Mouse (Mus musculus) myocyte (in vitro differentiated cells): Measurements from ENCODE around the gene Tssk1. TPM values are rescaled to one million over a fixed set of nuclear protein-coding genes. Genes with fewer than 3 reads are reported as not detected.

Experiments
- H3K27me3 ChIP-seq: one replicate; pipeline ENCODE4 v1.6.1; 2011; ENCODE audit not compliant: control insufficient read depth, insufficient read depth, insufficient read length
- H3K36me3 ChIP-seq: one replicate; pipeline ENCODE4 v1.6.1; 2011; ENCODE audit not compliant: control insufficient read depth, insufficient read depth
- H3K4me2 ChIP-seq: one replicate; pipeline ENCODE4 v1.6.1; 2011; ENCODE audit warnings: low read depth, control low read depth
- H3K4me3 ChIP-seq: one replicate; pipeline ENCODE4 v1.5.1; 2011; ENCODE audit warnings: mild to moderate bottlenecking, control low read depth, moderate library complexity
- H3K79me2 ChIP-seq: one replicate; pipeline ENCODE4 v1.6.1; 2011; ENCODE audit not compliant: control insufficient read depth, insufficient read depth
- H3ac ChIP-seq: one replicate; pipeline ENCODE4 v1.6.1; 2011; ENCODE audit not compliant: control insufficient read depth, insufficient read length
- CEBPB ChIP-seq: IDR thresholded peaks from 2 replicates; pipeline ENCODE4 v1.6.1; 2011; ENCODE audit warnings: mild to moderate bottlenecking, moderate library complexity; ENCODE audit not compliant: poor library complexity, insufficient read depth, severe bottlenecking
- E2F4 ChIP-seq: IDR thresholded peaks from one replicate; pipeline ENCODE4 v1.6.1; 2011; ENCODE audit warnings: mild to moderate bottlenecking, control low read depth, moderate library complexity; ENCODE audit not compliant: insufficient read depth
- MAX ChIP-seq: IDR thresholded peaks from one replicate; pipeline ENCODE4 v1.6.1; 2011; ENCODE audit warnings: low read depth, mild to moderate bottlenecking, control low read depth
- MYOD1 ChIP-seq, 3 experiments: IDR thresholded peaks; one replicate each; pipeline ENCODE4 v1.6.1; 2011; ENCODE audit warnings: control low read depth in 2 of 3, low read depth in 2 of 3, mild to moderate bottlenecking in 2 of 3, moderate library complexity in 1 of 3; ENCODE audit not compliant: insufficient read length in 2 of 3, control insufficient read depth in 1 of 3
- MYOG ChIP-seq, 3 experiments: IDR thresholded peaks; one replicate each; pipeline ENCODE4 v1.6.1; 2011; ENCODE audit warnings: control low read depth in 2 of 3, low read depth in 2 of 3, mild to moderate bottlenecking in 2 of 3; ENCODE audit not compliant: insufficient read length in 2 of 3, control insufficient read depth in 1 of 3, insufficient read depth in 1 of 3
- POLR2A ChIP-seq: IDR thresholded peaks from one replicate; pipeline ENCODE4 v1.6.1; 2011; ENCODE audit warnings: low read depth, mild to moderate bottlenecking, control low read depth, moderate library complexity; ENCODE audit not compliant: insufficient read length
- POLR2AphosphoS2 ChIP-seq: IDR thresholded peaks from one replicate; pipeline ENCODE4 v1.6.1; 2011; ENCODE audit warnings: low read depth, control low read depth; ENCODE audit not compliant: insufficient read length
- REST ChIP-seq: IDR thresholded peaks from one replicate; pipeline ENCODE4 v1.6.1; 2011; ENCODE audit warnings: mild to moderate bottlenecking, control low read depth, moderate library complexity; ENCODE audit not compliant: insufficient read depth, insufficient read length
- SRF ChIP-seq: IDR thresholded peaks from one replicate; pipeline ENCODE4 v1.6.1; 2011; ENCODE audit warnings: low read depth; ENCODE audit not compliant: control insufficient read depth, insufficient read length
- TCF12 ChIP-seq: IDR thresholded peaks from one replicate; pipeline ENCODE4 v1.6.1; 2011; ENCODE audit warnings: mild to moderate bottlenecking, control low read depth; ENCODE audit not compliant: poor library complexity, insufficient read depth, severe bottlenecking
- TCF3 ChIP-seq: IDR thresholded peaks from one replicate; pipeline ENCODE4 v1.6.1; 2011; ENCODE audit warnings: low read depth, control low read depth; ENCODE audit not compliant: insufficient read length
- USF1 ChIP-seq: IDR thresholded peaks from one replicate; pipeline ENCODE4 v1.6.1; 2011; ENCODE audit warnings: low read depth, mild to moderate bottlenecking, control low read depth, moderate library complexity
- polyA plus RNA-seq: library from polyadenylated mRNA; unstranded; fragments of >200 nt; fragmentation: generic; extraction: Trizol; gene quantifications from one replicate; pipeline ENCODE4 v1.2.1, GENCODE M21; 2012; ENCODE audit warnings: missing spikeins

The Tssk1 gene
- polyA plus RNA-seq, 1 experiment, result 0.07 TPM

DNA sequence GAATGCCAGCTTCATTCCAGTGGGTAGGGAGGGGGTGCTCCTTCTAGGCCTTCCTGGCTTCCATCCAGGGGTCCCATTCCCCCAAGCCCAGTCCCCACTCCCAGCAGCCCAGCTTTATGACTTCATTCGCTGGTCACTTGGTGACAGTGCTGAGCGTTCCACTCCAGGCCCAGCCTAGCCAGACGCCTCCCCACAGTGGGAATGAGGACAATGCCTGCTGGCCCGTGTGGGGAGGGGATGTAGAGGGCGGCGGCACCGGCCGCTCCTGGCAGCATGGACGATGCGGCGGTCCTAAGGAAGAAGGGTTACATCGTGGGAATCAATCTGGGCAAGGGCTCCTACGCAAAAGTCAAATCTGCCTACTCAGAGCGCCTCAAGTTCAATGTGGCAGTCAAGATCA, 4.4 kb downstream of the Tssk1 start, which contains the start of the genes Dgcr2 and Tssk2:
Gene Dgcr2 (minus strand): TSS at position 101 of the 400 bp plus-strand sequence.
Gene Tssk2 (plus strand): TSS at position 176 of the 400 bp plus-strand sequence.
- peaks cover 8% of the 10 kb centered on the region for H3K36me3 ChIP-seq
- TF ChIP-seq MYOG (IDR thresholded peaks at IDR 0.05; ENCODE audit: control insufficient read depth in 1 of 3, insufficient read depth in 1 of 3, insufficient read length in 2 of 3, low read depth in 2 of 3) (no peak), TCF3 (no peak), CEBPB (no peak), SRF (no peak), TCF12 (no peak), POLR2A (no peak), MYOD1 (IDR thresholded peaks at IDR 0.05; ENCODE audit: control insufficient read depth in 1 of 3, insufficient read length in 2 of 3, low read depth in 2 of 3) (no peak), MAX (no peak), USF1 (no peak), REST (no peak), POLR2AphosphoS2 (no peak), E2F4 (no peak)
- H3K27me3 ChIP-seq, result no peaks in the 10 kb centered on the region
- H3K4me3 ChIP-seq, result no peak within 1 kb of the TSS
- H3K79me2 ChIP-seq, result no peaks in the 10 kb centered on the region
- no peak within 1 kb of the TSS for H3ac ChIP-seq
- no peak within 1 kb of the TSS for H3K4me2 ChIP-seq

DNA sequence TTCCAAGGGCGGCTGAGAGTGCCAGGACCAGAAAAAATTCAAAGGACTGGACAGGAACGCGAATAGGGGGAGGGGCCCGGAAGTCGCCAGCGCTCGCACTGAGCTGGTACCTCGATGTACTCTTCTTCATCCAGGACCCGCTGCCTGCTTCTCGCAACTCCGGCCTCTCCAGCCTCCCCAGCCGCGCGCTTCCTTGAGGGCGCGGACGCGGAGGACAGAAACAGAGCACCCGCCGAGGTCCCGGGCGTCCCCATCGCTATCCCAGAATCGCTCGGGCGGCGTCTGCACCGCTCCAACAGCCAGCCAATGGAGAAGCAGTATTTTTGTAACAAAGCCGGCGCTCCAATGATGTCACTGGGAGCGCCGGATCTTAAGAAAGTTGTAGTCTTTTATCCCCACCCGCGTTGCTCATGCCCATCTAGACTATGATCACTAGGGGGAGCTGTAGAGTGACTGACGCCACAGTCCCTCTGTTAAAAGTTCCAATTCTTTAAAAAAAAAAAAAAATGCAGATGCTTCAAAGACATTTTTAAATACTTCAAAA, 17.1 kb downstream of the Tssk1 start, which contains the start of gene Ess2:
Gene Ess2 (minus strand): TSS at position 297 of the 544 bp plus-strand sequence.
- Histone ChIP-seq H3K4me2 (peak within 1 kb of the TSS; percentile 98), H3ac (peak within 1 kb of the TSS; percentile 53), H3K27me3 (peaks cover 43% of the 10 kb centered on the region), H3K4me3 (peak within 1 kb of the TSS; percentile 65), H3K36me3 (peaks cover 15% of the 10 kb centered on the region), H3K79me2 (peaks cover 19% of the 10 kb centered on the region)
- TF ChIP-seq E2F4 (no peak), CEBPB (no peak), POLR2A (peak; percentile 55), POLR2AphosphoS2 (peak; percentile 59), SRF (peak; percentile 63)

DNA sequence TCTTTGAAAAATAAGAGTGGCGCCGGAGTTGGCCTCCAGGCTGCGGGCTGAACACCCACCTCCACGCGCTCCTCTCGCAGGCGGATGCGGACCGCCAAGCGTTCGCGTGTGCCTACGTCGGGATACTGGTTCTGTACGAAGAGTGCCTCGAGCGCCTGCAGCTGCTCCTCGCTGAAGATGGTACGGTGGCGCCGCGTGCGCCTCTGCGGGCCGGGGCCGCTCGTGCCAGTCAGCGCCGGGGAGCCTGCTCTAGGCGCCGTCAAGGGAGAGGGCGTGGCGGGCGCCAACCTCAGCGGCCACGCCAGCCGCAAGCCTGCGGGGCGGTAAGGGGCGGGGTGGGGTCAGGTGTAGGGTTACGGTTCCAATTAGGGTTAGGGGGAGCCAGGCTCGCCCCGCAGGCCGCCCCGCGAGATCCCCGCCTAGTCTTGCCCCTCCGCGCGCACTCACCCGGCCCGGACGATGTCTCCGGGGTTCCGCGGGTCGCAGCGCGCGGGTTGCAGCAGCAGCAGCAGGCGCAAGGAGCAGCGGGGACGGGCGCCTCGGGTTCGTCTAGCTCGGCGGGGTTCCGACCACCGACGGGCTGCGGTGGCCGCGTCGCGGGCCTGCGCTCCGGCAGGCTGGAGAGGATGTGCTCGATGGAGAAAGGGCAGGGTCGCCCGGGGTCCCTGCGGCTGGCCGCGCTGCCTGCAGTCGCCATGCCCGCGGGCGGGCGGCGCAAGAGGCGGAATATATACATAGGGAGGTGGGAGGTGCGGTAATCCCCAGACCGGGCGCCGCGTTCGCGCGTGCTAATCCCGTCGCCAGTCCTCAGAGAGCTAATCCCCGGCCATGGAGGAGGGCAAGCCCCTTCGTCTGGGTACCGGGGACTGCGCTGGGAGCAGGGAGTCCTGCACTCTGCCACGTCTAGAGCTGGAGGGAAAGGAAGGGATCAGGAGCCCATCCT, 20.6 kb downstream of the Tssk1 start, which contains the start of gene Gsc2:
Gene Gsc2 (minus strand): TSS at position 753 of the 943 bp plus-strand sequence.
- Histone ChIP-seq H3K79me2 (peaks cover 12% of the 10 kb centered on the region), H3K36me3 (no peaks in the 10 kb centered on the region), H3ac (no peak within 1 kb of the TSS), H3K4me3 (no peak within 1 kb of the TSS), H3K4me2 (peak within 1 kb of the TSS; percentile 24), H3K27me3 (peaks cover 53% of the 10 kb centered on the region)
- TF ChIP-seq SRF (no peak), CEBPB (no peak), POLR2AphosphoS2 (no peak), MYOD1 (IDR thresholded peaks at IDR 0.05; ENCODE audit: control insufficient read depth in 1 of 3, insufficient read length in 2 of 3, low read depth in 2 of 3) (peak in 1 of 3 experiments; percentile 21), USF1 (no peak)

DNA sequence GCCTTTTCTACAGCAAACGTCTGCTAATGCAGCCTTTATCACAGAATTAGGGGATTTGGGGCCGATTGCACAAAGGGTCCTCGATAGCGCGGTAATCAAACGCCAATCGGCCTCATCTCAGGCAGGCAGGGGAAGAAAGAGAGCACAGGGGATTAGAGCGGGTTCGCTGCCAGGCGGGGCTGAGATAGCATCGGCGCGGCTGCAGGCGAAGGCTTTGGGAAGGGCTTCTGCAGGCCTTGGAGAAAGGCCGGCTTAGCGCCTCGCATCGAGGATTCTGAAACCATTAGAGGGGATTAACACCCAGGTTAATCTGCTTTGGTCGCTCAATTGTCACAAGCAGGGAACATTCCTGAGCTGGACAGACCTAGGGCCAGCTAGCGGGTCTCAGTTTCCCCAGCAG, 26.6 kb downstream of the Tssk1 start:
- no peak for TF ChIP-seq MAX
- no peak for TF ChIP-seq TCF12
- TF ChIP-seq MYOD1 (IDR thresholded peaks at IDR 0.05; ENCODE audit: control insufficient read depth in 1 of 3, insufficient read length in 2 of 3, low read depth in 2 of 3), result no peak
- no peak for TF ChIP-seq USF1
- TF ChIP-seq MYOG (IDR thresholded peaks at IDR 0.05; ENCODE audit: control insufficient read depth in 1 of 3, insufficient read depth in 1 of 3, insufficient read length in 2 of 3, low read depth in 2 of 3), result no peak
- no peak for TF ChIP-seq POLR2AphosphoS2
- no peak for TF ChIP-seq SRF
- TF ChIP-seq TCF3, result no peak
- TF ChIP-seq CEBPB, result no peak
- no peak for TF ChIP-seq E2F4
- TF ChIP-seq REST, result no peak
- H3K4me3 ChIP-seq, result peak overlapping the region; percentile 88
- H3K4me2 ChIP-seq, result no peak overlapping the region
- H3ac ChIP-seq, result no peak overlapping the region
- H3K27me3 ChIP-seq, result peaks cover 14% of the 10 kb centered on the region
- no peaks in the 10 kb centered on the region for H3K79me2 ChIP-seq
- H3K36me3 ChIP-seq, result no peaks in the 10 kb centered on the region
